Mouse (Mus musculus) spleen, adult 10 weeks (tissue): ENCODE data around the gene Gm17720. TPM values are rescaled to one million over a fixed set of nuclear protein-coding genes. Genes with fewer than 3 reads are reported as not detected.

Source experiments
- polyA plus RNA-seq: library from polyadenylated mRNA; stranded (reverse); fragments of 350-450 nt; fragmentation: Illumina TruSeq; extraction: RNeasy Lipid Tissue Mini Kit (QIAGEN cat#74804); gene quantifications from one replicate; pipeline ENCODE4 v1.2.3, GENCODE M21; 2015; ENCODE audit warnings: low replicate concordance; ENCODE audit not compliant: insufficient read depth

The Gm17720 gene
- polyA plus RNA-seq = not detected

DNA sequence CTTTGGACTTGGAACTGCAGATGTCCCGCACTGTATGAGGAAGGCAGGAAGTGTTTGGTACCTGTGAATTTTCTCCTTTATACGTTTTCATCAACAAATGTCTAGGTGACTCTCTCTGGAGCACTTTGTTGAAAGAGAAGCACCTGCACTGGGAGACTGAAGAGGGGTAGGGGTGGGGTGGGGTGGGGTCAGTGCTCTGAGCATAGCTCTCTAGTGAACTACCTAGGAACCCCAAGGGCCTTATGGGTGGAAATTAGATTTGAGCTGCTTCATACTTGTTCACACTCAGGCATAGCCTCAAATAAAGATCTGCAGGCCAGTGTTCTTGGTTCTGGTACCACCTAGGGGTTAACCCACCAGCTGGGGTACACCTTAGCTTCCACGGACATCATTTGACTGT, at the start of gene Gm17720:
Gm17720 (minus strand) TSS at position 101 of the 400 bp plus-strand sequence.

DNA sequence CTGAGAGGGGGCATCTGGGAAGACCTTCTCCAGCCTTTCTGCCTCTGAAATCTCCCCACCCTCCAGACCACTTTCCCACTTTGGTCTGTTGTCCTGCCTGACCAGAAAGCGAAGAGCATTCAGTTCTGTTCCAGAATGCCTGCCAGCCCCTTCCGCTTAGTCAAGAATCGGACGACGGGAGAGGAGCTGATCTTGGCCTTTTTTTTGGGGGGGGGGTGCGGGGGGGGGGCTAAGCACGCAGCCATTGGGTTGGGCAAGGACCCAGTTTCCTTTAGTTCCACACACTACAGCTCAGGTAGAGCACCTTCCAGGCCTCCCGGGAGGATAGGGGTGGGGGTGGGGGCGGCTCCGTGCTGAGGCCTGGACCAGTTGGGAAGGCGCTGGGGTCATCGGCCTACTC, 1.6 kb downstream of the Gm17720 start, which contains the start of gene Gm21964:
Gm21964 (plus strand) TSS at position 301 of the 400 bp plus-strand sequence.

DNA sequence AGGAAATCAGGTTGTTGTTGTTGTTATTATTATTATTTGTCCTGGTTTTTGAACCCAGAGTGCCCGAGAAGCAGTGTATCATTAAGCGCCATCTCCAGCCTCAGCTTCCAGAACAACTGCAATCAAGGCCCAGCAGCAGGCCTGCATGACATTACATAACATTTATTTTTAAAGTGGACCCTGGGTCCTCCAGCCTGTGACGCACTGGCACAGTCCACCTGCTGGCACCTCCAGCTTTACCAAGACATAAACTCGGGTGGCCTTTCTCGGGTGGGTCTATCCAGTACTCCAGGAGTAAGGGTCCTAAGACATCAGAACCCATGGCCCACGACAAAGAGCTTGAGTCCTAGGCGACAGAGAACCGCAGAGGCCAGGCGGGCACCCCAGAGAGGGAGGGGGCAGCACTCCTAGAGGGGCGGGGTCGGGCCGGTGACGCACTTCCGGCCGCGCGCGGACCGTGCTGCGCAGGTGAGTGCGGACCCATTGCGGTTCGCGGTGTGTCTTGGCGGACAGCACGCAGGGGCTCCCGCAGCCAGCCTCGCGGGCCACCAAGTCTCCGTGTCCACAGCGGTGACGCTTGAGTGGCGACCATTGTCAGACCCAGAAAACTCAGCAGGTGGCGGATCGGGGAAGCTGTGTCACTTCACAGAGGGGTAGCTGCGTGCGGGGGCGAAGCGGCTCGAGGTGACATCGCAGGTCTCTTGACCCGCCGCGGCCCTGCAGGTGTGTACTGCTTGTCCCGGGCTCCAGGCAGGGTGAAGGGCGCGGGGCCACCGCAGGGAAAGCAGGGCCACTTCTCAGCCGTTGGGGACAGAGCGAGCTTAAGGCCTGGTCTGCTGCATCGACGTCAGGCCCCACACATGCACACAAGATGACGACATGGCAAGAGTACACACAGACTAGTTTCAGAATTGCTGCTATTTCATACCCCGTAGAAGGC, 23.0 kb downstream of the Gm17720 start, which contains the start of gene Zfp612:
Zfp612 (plus strand) TSS at position 465 of the 940 bp plus-strand sequence.

DNA sequence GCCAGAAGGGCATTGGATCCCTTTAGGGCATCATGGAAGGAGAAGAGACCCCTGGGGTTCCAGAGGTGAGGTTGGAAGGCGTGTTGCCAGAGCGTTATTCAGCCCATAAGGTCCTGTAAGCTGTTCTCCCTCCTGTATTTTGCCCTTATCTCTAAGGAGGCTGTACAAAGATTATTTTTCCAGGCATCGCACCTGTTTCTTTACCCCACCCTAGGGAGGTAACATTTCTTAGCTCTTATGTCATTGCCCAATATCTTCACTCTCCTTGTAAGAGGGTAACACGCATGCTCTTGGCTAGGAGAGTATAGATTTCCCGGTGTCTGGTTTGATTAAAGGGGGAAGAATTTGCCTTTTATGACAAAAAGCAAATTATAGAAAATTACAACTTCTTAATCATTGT, 62.9 kb downstream of the Gm17720 start, which contains the start of gene Chst4:
Chst4 (minus strand) TSS at position 82 of the 400 bp plus-strand sequence.

Other genes with a start within 250 kb of the Gm17720 start
- 11.9 TPM for gene Phlpp2, start 234.2 kb downstream of the Gm17720 start, polyA plus RNA-seq
- gene Marveld3, start 140.6 kb downstream of the Gm17720 start, polyA plus RNA-seq = not detected
- not detected for gene Tat, start 112.3 kb downstream of the Gm17720 start, polyA plus RNA-seq
- 0.30 TPM for gene Chst4, start 63.0 kb downstream of the Gm17720 start, polyA plus RNA-seq
- gene Zfp612, start 23.0 kb downstream of the Gm17720 start, polyA plus RNA-seq = 0.61 TPM
- not detected for gene Gm21964, start 1.5 kb downstream of the Gm17720 start, polyA plus RNA-seq
- gene Calb2, start 65.5 kb upstream of the Gm17720 start, polyA plus RNA-seq = not detected
- 7.0 TPM for gene Cmtr2, start 112.9 kb upstream of the Gm17720 start, polyA plus RNA-seq
- gene Hydin, start 164.2 kb upstream of the Gm17720 start, polyA plus RNA-seq = 0.04 TPM